Mouse (Mus musculus) spleen, postnatal 4 days (tissue): ENCODE results near the gene Rag1.

ENCODE experiments used
- DNase-seq, 2 experiments: peaks; one replicate each; pipeline ENCODE4 v3.0.0; 2022; ENCODE audit warnings: low spot score in 2 of 2

Gene Rag1

GRCm38 (mm10) chr2:101638979-101639839 is 10.1 kb downstream of the Rag1 start:
- DNase-seq: no peak

- peak; percentile 38 to 67 for DNase-seq
Measured at GRCm38 (mm10) chr2:101628297-101629236, 20.7 kb downstream of the Rag1 start.

GRCm38 (mm10) chr2:101627227-101627626 is 22.1 kb downstream of the Rag1 start:
- DNase-seq: no peak

GRCm38 (mm10) chr2:101624526-101624925 is 24.8 kb downstream of the Rag1 start, which contains the start of gene Rag2:
Gene Rag2, plus strand, starts transcription at chr2:101624718.
- DNase-seq: no peak

- no peak for DNase-seq
Measured at GRCm38 (mm10) chr2:101624011-101624410, 25.3 kb downstream of the Rag1 start.

- no peak for DNase-seq
Measured at GRCm38 (mm10) chr2:101623042-101623441, 26.3 kb downstream of the Rag1 start.

GRCm38 (mm10) chr2:101621611-101622010 is 27.7 kb downstream of the Rag1 start:
- DNase-seq: no peak

- DNase-seq: no peak
Measured at GRCm38 (mm10) chr2:101620899-101621298, 28.4 kb downstream of the Rag1 start.

GRCm38 (mm10) chr2:101618373-101618772 is 30.9 kb downstream of the Rag1 start:
- no peak for DNase-seq

GRCm38 (mm10) chr2:101615464-101616305 is 33.6 kb downstream of the Rag1 start:
- no peak for DNase-seq

- no peak for DNase-seq
Measured at GRCm38 (mm10) chr2:101610861-101611260, 38.4 kb downstream of the Rag1 start.

GRCm38 (mm10) chr2:101608232-101608894 is 40.9 kb downstream of the Rag1 start:
- no peak for DNase-seq

GRCm38 (mm10) chr2:101603099-101603498 is 46.2 kb downstream of the Rag1 start:
- no peak for DNase-seq

GRCm38 (mm10) chr2:101600703-101601102 is 48.6 kb downstream of the Rag1 start:
- no peak for DNase-seq

GRCm38 (mm10) chr2:101598190-101599181 is 50.8 kb downstream of the Rag1 start:
- DNase-seq: no peak

- DNase-seq: no peak
Measured at GRCm38 (mm10) chr2:101597186-101597585, 52.1 kb downstream of the Rag1 start.

GRCm38 (mm10) chr2:101594681-101595080 is 54.6 kb downstream of the Rag1 start:
- DNase-seq: no peak

GRCm38 (mm10) chr2:101592886-101593285 is 56.4 kb downstream of the Rag1 start:
- no peak for DNase-seq

- no peak for DNase-seq
Measured at GRCm38 (mm10) chr2:101592023-101592841, 57.1 kb downstream of the Rag1 start.
